Mouse (Mus musculus): Measurements from ENCODE around the gene Tfeb.

Gene Tfeb

GRCm38 (mm10) chr17:47708972-47709371, 27.9 kb upstream of the Tfeb start:
- in situ Hi-C loops (cut with MboI; ENCODE audit: low pct_unique_long_range_greater_than_20kb in 1 of 2, low sequenced_read_pairs in 2 of 2, unreplicated experiment in 1 of 2) = no loop called here

- in situ Hi-C loops (cut with MboI; ENCODE audit: low pct_unique_long_range_greater_than_20kb in 1 of 2, low sequenced_read_pairs in 2 of 2, unreplicated experiment in 1 of 2) = no loop called here
Observed at GRCm38 (mm10) chr17:47710036-47710435, 26.8 kb upstream of the Tfeb start.

- in situ Hi-C loops (cut with MboI; ENCODE audit: low pct_unique_long_range_greater_than_20kb in 1 of 2, low sequenced_read_pairs in 2 of 2, unreplicated experiment in 1 of 2) = no loop called here
Observed at GRCm38 (mm10) chr17:47711883-47712282, 24.9 kb upstream of the Tfeb start.

- in situ Hi-C loops (cut with MboI; ENCODE audit: low pct_unique_long_range_greater_than_20kb in 1 of 2, low sequenced_read_pairs in 2 of 2, unreplicated experiment in 1 of 2) = no loop called here
Observed at GRCm38 (mm10) chr17:47712889-47713571, 23.8 kb upstream of the Tfeb start.

- in situ Hi-C loops (cut with MboI; ENCODE audit: low pct_unique_long_range_greater_than_20kb in 1 of 2, low sequenced_read_pairs in 2 of 2, unreplicated experiment in 1 of 2) = no loop called here
Observed at GRCm38 (mm10) chr17:47715037-47715436, 21.8 kb upstream of the Tfeb start.

- in situ Hi-C loops (cut with MboI; ENCODE audit: low pct_unique_long_range_greater_than_20kb in 1 of 2, low sequenced_read_pairs in 2 of 2, unreplicated experiment in 1 of 2) = no loop called here
Observed at GRCm38 (mm10) chr17:47721183-47721582, 15.6 kb upstream of the Tfeb start.

- in situ Hi-C loops (cut with MboI; ENCODE audit: low pct_unique_long_range_greater_than_20kb in 1 of 2, low sequenced_read_pairs in 2 of 2, unreplicated experiment in 1 of 2) = no loop called here
Observed at GRCm38 (mm10) chr17:47726566-47726965, 10.3 kb upstream of the Tfeb start, which contains the start of gene Pgc. Pgc (plus strand) TSS chr17:47726842.

GRCm38 (mm10) chr17:47730633-47731575, 5.9 kb upstream of the Tfeb start:
- in situ Hi-C loops (cut with MboI; ENCODE audit: low pct_unique_long_range_greater_than_20kb in 1 of 2, low sequenced_read_pairs in 2 of 2, unreplicated experiment in 1 of 2) = no loop called here

- in situ Hi-C loops (cut with MboI; ENCODE audit: low pct_unique_long_range_greater_than_20kb in 1 of 2, low sequenced_read_pairs in 2 of 2, unreplicated experiment in 1 of 2) = no loop called here
Observed at GRCm38 (mm10) chr17:47735553-47736100, 1.2 kb upstream of the Tfeb start.

GRCm38 (mm10) chr17:47737271-47738065, 638 bp downstream of the Tfeb start:
- in situ Hi-C loops (cut with MboI; ENCODE audit: low pct_unique_long_range_greater_than_20kb in 1 of 2, low sequenced_read_pairs in 2 of 2, unreplicated experiment in 1 of 2) = no loop called here

- in situ Hi-C loops (cut with MboI; ENCODE audit: low pct_unique_long_range_greater_than_20kb in 1 of 2, low sequenced_read_pairs in 2 of 2, unreplicated experiment in 1 of 2) = no loop called here
Observed at GRCm38 (mm10) chr17:47738066-47738878, 1.4 kb downstream of the Tfeb start.

- in situ Hi-C loops (cut with MboI; ENCODE audit: low pct_unique_long_range_greater_than_20kb in 1 of 2, low sequenced_read_pairs in 2 of 2, unreplicated experiment in 1 of 2) = no loop called here
Observed at GRCm38 (mm10) chr17:47738879-47739798, 2.3 kb downstream of the Tfeb start.

- in situ Hi-C loops (cut with MboI; ENCODE audit: low pct_unique_long_range_greater_than_20kb in 1 of 2, low sequenced_read_pairs in 2 of 2, unreplicated experiment in 1 of 2) = no loop called here
Observed at GRCm38 (mm10) chr17:47740186-47740585, 3.4 kb downstream of the Tfeb start.

- in situ Hi-C loops (cut with MboI; ENCODE audit: low pct_unique_long_range_greater_than_20kb in 1 of 2, low sequenced_read_pairs in 2 of 2, unreplicated experiment in 1 of 2) = no loop called here
Observed at GRCm38 (mm10) chr17:47742991-47743734, 6.3 kb downstream of the Tfeb start.

GRCm38 (mm10) chr17:47744086-47744485, 7.3 kb downstream of the Tfeb start:
- in situ Hi-C loops (cut with MboI; ENCODE audit: low pct_unique_long_range_greater_than_20kb in 1 of 2, low sequenced_read_pairs in 2 of 2, unreplicated experiment in 1 of 2) = no loop called here

GRCm38 (mm10) chr17:47744746-47745368, 8.0 kb downstream of the Tfeb start:
- in situ Hi-C loops (cut with MboI; ENCODE audit: low pct_unique_long_range_greater_than_20kb in 1 of 2, low sequenced_read_pairs in 2 of 2, unreplicated experiment in 1 of 2) = no loop called here

Measured in mouse embryonic stem cell (cell line).